Mouse (Mus musculus) neural tube, embryonic 14.5 days (tissue): ENCODE data around the gene Pcx. TPM values are rescaled to one million over a fixed set of nuclear protein-coding genes. Genes with fewer than 3 reads are reported as not detected.

Experiments used
- ATAC-seq: fragments of 200-750 bp; cut with Nextera tagmentation; 2 replicates; pipeline ENCODE4 v1.8.0; 2017; ENCODE audit warnings: low read depth, mild to moderate bottlenecking, moderate TSS enrichment, moderate library complexity
- H3K27ac ChIP-seq: fragments of 300-500 bp; sonication (generic); 2 replicates; pipeline ENCODE4 v1.5.1; 2014; ENCODE audit warnings: low read depth, mild to moderate bottlenecking, control low read depth, low read length, moderate library complexity, mixed read lengths
- H3K27me3 ChIP-seq: fragments of 300-500 bp; sonication (generic); 2 replicates; pipeline ENCODE4 v1.6.1; 2014; ENCODE audit warnings: low read length; ENCODE audit not compliant: control insufficient read depth, insufficient read depth
- H3K36me3 ChIP-seq: fragments of 300-500 bp; sonication (generic); 2 replicates; pipeline ENCODE4 v1.6.1; 2014; ENCODE audit warnings: low read length, mixed read lengths; ENCODE audit not compliant: control insufficient read depth, insufficient read depth
- H3K4me1 ChIP-seq: fragments of 300-500 bp; sonication (generic); 2 replicates; pipeline ENCODE4 v1.6.1; 2014; ENCODE audit warnings: low read length; ENCODE audit not compliant: control insufficient read depth, insufficient read depth
- H3K4me2 ChIP-seq: fragments of 300-500 bp; sonication (generic); 2 replicates; pipeline ENCODE4 v1.6.1; 2014; ENCODE audit warnings: mild to moderate bottlenecking, low read depth, low read length, control low read depth
- H3K4me3 ChIP-seq: fragments of 300-500 bp; sonication (generic); 2 replicates; pipeline ENCODE4 v1.5.1; 2014; ENCODE audit warnings: low read depth, low read length, control low read depth, mixed read lengths
- H3K9ac ChIP-seq: fragments of 300-500 bp; sonication (generic); replicated peaks from 2 replicates; pipeline ENCODE4 v1.6.1; 2014; ENCODE audit warnings: low read depth, mild to moderate bottlenecking, control low read depth, low read length, mixed read lengths
- H3K9me3 ChIP-seq: fragments of 300-500 bp; sonication (generic); 2 replicates; pipeline ENCODE4 v1.6.1; 2016; ENCODE audit warnings: low read length; ENCODE audit not compliant: control insufficient read depth
- WGBS: fragments of 180-500 bp; shearing (Covaris S2); extraction: QIAGEN DNeasy Blood & Tissue Kit; methylation state at CpG from one replicate; pipeline ENCODE4 v1.1.7; 2014; 5-methylcytosine and 5-hydroxymethylcytosine counted together
- microRNA-seq: library from miRNA; unstranded; fragments of <30 nt; microRNA quantifications from one replicate; pipeline ENCODE4, GENCODE M21; 2016
- polyA plus RNA-seq: library from polyadenylated mRNA; unstranded; fragments of >200 nt; fragmentation: Nextera tagmentation; extraction: Ambion mirVana; gene quantifications from 2 replicates; pipeline ENCODE4 v1.2.1, GENCODE M21; 2014

The Pcx gene
- polyA plus RNA-seq, 1 experiment from 2014 or later: 22.5 TPM

- no peaks in the 10 kb centered on the region for H3K27me3 ChIP-seq
- H3K36me3 ChIP-seq: no peaks in the 10 kb centered on the region
- H3K27ac ChIP-seq: no peak overlapping the region
- H3K9me3 ChIP-seq: no peaks in the 10 kb centered on the region
- H3K4me1 ChIP-seq: no peaks in the 10 kb centered on the region
- H3K9ac ChIP-seq: no peak overlapping the region
- no peak for ATAC-seq
- 93% methylated on average over 5 of the region's 5 CpGs for WGBS
- H3K4me2 ChIP-seq: no peak overlapping the region
- H3K4me3 ChIP-seq: no peak overlapping the region
These were observed 147.9 kb downstream of the Pcx start for GRCm38 (mm10) chr19:4658156-4658555.

GRCm38 (mm10) chr19:4666815-4667214 lies 156.5 kb downstream of the Pcx start:
- Histone ChIP-seq H3K27me3 (no peaks in the 10 kb centered on the region), H3K4me3 (no peak overlapping the region), H3K9ac (no peak overlapping the region), H3K4me1 (no peaks in the 10 kb centered on the region), H3K36me3 (no peaks in the 10 kb centered on the region), H3K27ac (no peak overlapping the region), H3K4me2 (no peak overlapping the region), H3K9me3 (no peaks in the 10 kb centered on the region)
- ATAC-seq: no peak

GRCm38 (mm10) chr19:4670776-4671175 lies 160.5 kb downstream of the Pcx start:
- H3K4me1 ChIP-seq: no peaks in the 10 kb centered on the region
- no peaks in the 10 kb centered on the region for H3K9me3 ChIP-seq
- no peak for ATAC-seq
- no peaks in the 10 kb centered on the region for H3K36me3 ChIP-seq
- no peak overlapping the region for H3K4me2 ChIP-seq
- no peak overlapping the region for H3K27ac ChIP-seq
- no peak overlapping the region for H3K9ac ChIP-seq
- 84% methylated on average over 4 of the region's 4 CpGs for WGBS
- H3K4me3 ChIP-seq: no peak overlapping the region
- H3K27me3 ChIP-seq: no peaks in the 10 kb centered on the region

Small RNAs within 50 kb of the gene (microRNA-seq; reads per million reads assigned to microRNA genes)
- not detected for gene Mir6986

Other genes starting within 250 kb of the Pcx start
- 12.2 and 14.0 TPM in 2 replicates for gene Ssh3, start 241.3 kb upstream of the Pcx start, polyA plus RNA-seq
- 50.7 and 62.9 TPM in 2 replicates for gene Ankrd13d, start 227.3 kb upstream of the Pcx start, polyA plus RNA-seq
- gene Grk2, start 204.2 kb upstream of the Pcx start, polyA plus RNA-seq: 33.0 and 34.3 TPM in 2 replicates
- 39.1 and 46.3 TPM in 2 replicates for gene Kdm2a, start 112.2 kb upstream of the Pcx start, polyA plus RNA-seq
- gene Rhod, start 71.0 kb upstream of the Pcx start, polyA plus RNA-seq: 2.6 and 6.1 TPM in 2 replicates
- gene Syt12, start 33.0 kb upstream of the Pcx start, polyA plus RNA-seq: 4.4 and 4.8 TPM in 2 replicates
- gene 2010003K11Rik, start 11.9 kb upstream of the Pcx start, polyA plus RNA-seq: not detected in 2 replicates
- gene Lrfn4, start 105.2 kb downstream of the Pcx start, polyA plus RNA-seq: 14.3 and 16.9 TPM in 2 replicates
- 45.2 and 47.8 TPM in 2 replicates for gene Rce1, start 115.2 kb downstream of the Pcx start, polyA plus RNA-seq
- 7.1 and 8.5 TPM in 2 replicates for gene Gm960, start 188.2 kb downstream of the Pcx start, polyA plus RNA-seq
- 34.7 and 44.2 TPM in 2 replicates for gene Sptbn2, start 200.7 kb downstream of the Pcx start, polyA plus RNA-seq
- 157 and 158 TPM in 2 replicates for gene Rbm4b, start 246.0 kb downstream of the Pcx start, polyA plus RNA-seq